Comparison of ENCODE assay signal across 20 mouse cellular contexts in the genomic region with DNA sequence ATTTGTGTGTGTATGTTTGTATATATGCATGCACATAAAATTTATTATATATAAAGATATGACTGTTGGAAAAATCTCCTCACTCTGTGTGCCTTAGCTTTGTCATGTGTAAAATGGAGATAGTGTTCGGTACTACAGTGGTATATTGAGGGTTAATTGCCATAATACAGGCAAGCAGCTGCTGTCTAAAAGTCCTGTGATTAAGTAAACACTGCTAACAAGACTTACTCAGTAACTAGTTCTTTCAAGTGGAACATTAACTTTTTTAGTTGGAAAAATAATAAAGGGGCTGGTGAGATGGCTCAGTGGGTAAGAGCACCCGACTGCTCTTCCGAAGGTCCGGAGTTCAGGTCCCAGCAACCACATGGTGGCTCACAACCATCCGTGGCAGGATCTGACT.
DNase-seq lines count a peak whose midpoint lies in the region; ATAC-seq and TF ChIP-seq lines count a peak whose summit lies in the region.
"Had no signal": no experiment of that assay in that cellular context is flagged by ENCODE, and none has a peak within 500 bp of the region (broad histone marks: within the 10 kb centered on the region; RNA-seq: fewer than 3 reads in every experiment).

No protein-coding gene starts in this region.

- CTCF ChIA-PET in Patski (lab: Charles Lee): interaction anchor here (1.0 to 1.4 kb wide), 2 partner anchors 10 to 510 kb away, joined by 3 read pairs; no protein-coding TSS in a partner anchor

- 0 out of 2 replicates have a peak, but pooled peaks have one; percentile 43 for ATAC-seq in kidney, embryonic 14.5 days (ENCODE audit: low FRiP score, low TSS enrichment)
- ATAC-seq in Patski: no peak
- ATAC-seq in intestine, postnatal 0 days: no peak
- ATAC-seq: forebrain, embryonic 13.5 days; forebrain, postnatal 0 days had no signal

- H3K4me2 ChIP-seq in kidney, embryonic 14.5 days (replicated peaks; ENCODE audit: low read depth, low read length): no peak overlapping the region
- H3K4me2 ChIP-seq in intestine, postnatal 0 days (replicated peaks; ENCODE audit: low read depth): no peak overlapping the region
- H3K4me2 ChIP-seq: forebrain, embryonic 13.5 days; heart, embryonic 11.5 days; heart, embryonic 15.5 days had no signal

- DNase-seq in kidney, adult 8-10 months: no peak
- DNase-seq in liver, adult 2 months (ENCODE audit: extremely low read depth, low read depth, low spot score): peak; percentile 83
- no peak for DNase-seq in liver
- no peak for DNase-seq in Patski (ENCODE audit: low read depth, low spot score)
- DNase-seq in left cerebral cortex, postnatal 10 days (ENCODE audit: extremely low spot score in 1 of 2, low spot score in 2 of 2): no peak
- DNase-seq: adrenal gland, adult 8-10 months; adrenal gland, postnatal 36 days; cerebellum, adult 2 months; cerebellum, postnatal 10 days; forebrain, postnatal 0 days; gastrocnemius, postnatal 14 days; heart, adult 2 months; heart, postnatal 14 days had no signal

- no peaks in the 10 kb centered on the region for H3K9me3 ChIP-seq in kidney, embryonic 14.5 days (ENCODE audit: control insufficient read depth, low read length)
- no peaks in the 10 kb centered on the region for H3K9me3 ChIP-seq in intestine, postnatal 0 days (ENCODE audit: control insufficient read depth)
- H3K9me3 ChIP-seq: embryonic facial prominence, embryonic 10.5 days; forebrain, embryonic 13.5 days; heart, embryonic 15.5 days had no signal

- no peak for TF ChIP-seq POLR2A in liver, adult 2 months (IDR thresholded peaks at IDR 0.05; ENCODE audit: extremely low read depth, insufficient read depth, low read length)

- in situ Hi-C loops in Patski (cut with MboI; ENCODE audit: low pct_unique_long_range_greater_than_20kb): no loop called here

- intact Hi-C loops in left cerebral cortex, postnatal 10 days (cut with DNase I): no loop called here

- POLR2A ChIA-PET in Patski (lab: Charles Lee): no interaction called here

- no peak overlapping the region for H3K9ac ChIP-seq in kidney, embryonic 14.5 days (ENCODE audit: low read depth, low read length)
- H3K9ac ChIP-seq in liver, adult 2 months (ENCODE audit: low read depth, low read length): no peak overlapping the region
- H3K9ac ChIP-seq in intestine, postnatal 0 days (ENCODE audit: low read depth, low read length): no peak overlapping the region
- H3K9ac ChIP-seq: forebrain, embryonic 13.5 days; forebrain, postnatal 0 days; heart, embryonic 15.5 days had no signal

- H3K4me3 ChIP-seq in kidney, embryonic 14.5 days (ENCODE audit: low read length): no peak overlapping the region
- no peak overlapping the region for H3K4me3 ChIP-seq in liver, adult 2 months (ENCODE audit: insufficient read depth, low read depth, low read length)
- H3K4me3 ChIP-seq in intestine, postnatal 0 days (ENCODE audit: low read depth, low read length): no peak overlapping the region
- H3K4me3 ChIP-seq: embryonic facial prominence, embryonic 10.5 days; forebrain, embryonic 13.5 days; heart, adult 2 months; heart, embryonic 15.5 days had no signal

- TF ChIP-seq CTCF in liver, adult 2 months (IDR thresholded peaks at IDR 0.05; ENCODE audit: low read depth, low read length): no peak
- peak; percentile 14 for TF ChIP-seq CTCF in Patski (IDR thresholded peaks at IDR 0.05)
- 0 out of 2 replicates have a peak, but pooled peaks have one; percentile 31 for TF ChIP-seq CTCF in intestine, postnatal 0 days (IDR thresholded peaks at IDR 0.05; ENCODE audit: low read depth)

- H3K79me2 ChIP-seq in liver, adult 2 months (ENCODE audit: control insufficient read depth, insufficient read depth, low read length): peaks cover 18% of the 10 kb centered on the region; the same call in 1 of the 2 replicates

- no peaks in the 10 kb centered on the region for H3K27me3 ChIP-seq in kidney, embryonic 14.5 days (ENCODE audit: control insufficient read depth, insufficient read depth, low read length)
- H3K27me3 ChIP-seq in liver, adult 2 months (ENCODE audit: control insufficient read depth, insufficient read depth, low read length): no peaks in the 10 kb centered on the region
- H3K27me3 ChIP-seq in Patski: no peaks in the 10 kb centered on the region
- no peaks in the 10 kb centered on the region for H3K27me3 ChIP-seq in intestine, postnatal 0 days (replicated peaks; ENCODE audit: control insufficient read depth, insufficient read depth, low read length)
- H3K27me3 ChIP-seq: CH12.LX; forebrain, embryonic 13.5 days; heart, embryonic 15.5 days had no signal

- H3K4me1 ChIP-seq in kidney, embryonic 14.5 days (ENCODE audit: control insufficient read depth, insufficient read depth, low read length): no peaks in the 10 kb centered on the region
- peaks cover 27% of the 10 kb centered on the region for H3K4me1 ChIP-seq in liver, adult 2 months (ENCODE audit: control insufficient read depth, insufficient read depth, low read length)
- H3K4me1 ChIP-seq in intestine, postnatal 0 days (replicated peaks; ENCODE audit: control insufficient read depth, insufficient read depth, low read length): 0 out of 2 replicates have a peak, but pooled peaks cover 3% of the 10 kb centered on the region

- H3K36me3 ChIP-seq in kidney, embryonic 14.5 days (ENCODE audit: control insufficient read depth, insufficient read depth, low read length): no peaks in the 10 kb centered on the region
- H3K36me3 ChIP-seq in liver, adult 2 months (ENCODE audit: control insufficient read depth, insufficient read depth, low read length): peaks cover 4% of the 10 kb centered on the region
- peaks cover 8% of the 10 kb centered on the region for H3K36me3 ChIP-seq in intestine, postnatal 0 days (ENCODE audit: control insufficient read depth, insufficient read depth)

- WGBS in kidney, embryonic 14.5 days: 77% methylated on average over 5 of the region's 5 CpGs
- 25% methylated on average over 5 of the region's 5 CpGs for WGBS in liver, adult 2 months
- WGBS in intestine, postnatal 0 days: 56% methylated on average over 5 of the region's 5 CpGs

- H3K27ac ChIP-seq in kidney, embryonic 14.5 days (ENCODE audit: low read depth, low read length): no peak overlapping the region
- no peak overlapping the region for H3K27ac ChIP-seq in liver, adult 2 months (replicated peaks; ENCODE audit: insufficient read depth, low read depth, low read length)
- H3K27ac ChIP-seq in intestine, postnatal 0 days (ENCODE audit: low read depth, low read length): no peak overlapping the region
- H3K27ac ChIP-seq: embryonic facial prominence, embryonic 10.5 days; forebrain, embryonic 13.5 days; heart, adult 2 months; heart, embryonic 15.5 days had no signal
